In the genomic region with DNA sequence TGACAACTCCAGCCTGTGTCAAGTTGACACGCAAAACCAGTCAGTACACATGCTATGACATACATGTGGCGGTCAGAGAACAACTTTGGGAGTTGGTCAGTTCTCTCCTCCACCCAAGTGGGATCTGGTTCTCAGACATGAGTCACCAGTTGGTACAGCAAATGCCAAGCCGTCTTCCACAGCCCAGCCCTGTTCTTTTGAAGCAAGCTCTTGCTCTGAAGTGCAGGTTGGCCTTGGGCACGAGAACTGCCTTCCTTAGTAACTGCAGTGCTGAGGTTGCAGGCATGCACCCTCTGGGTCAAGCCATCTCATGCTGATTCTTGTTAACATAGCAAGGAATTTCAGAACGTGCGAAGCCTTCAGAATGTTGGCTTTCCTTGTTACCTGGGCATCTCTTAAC, we compare ENCODE assay signal across 24 mouse cellular contexts. TPM values are rescaled to one million over a fixed set of nuclear protein-coding genes. Genes with fewer than 3 reads are reported as not detected.
"Had no signal": no experiment of that assay in that cellular context is flagged by ENCODE, and none has a peak within 500 bp of the region (broad histone marks: within the 10 kb centered on the region; RNA-seq: fewer than 3 reads in every experiment).

No protein-coding gene starts in this region.

- H3K4me1 ChIP-seq: limb, embryonic 12.5 days; liver, embryonic 13.5 days; megakaryocyte, embryonic 14.5 days; midbrain, embryonic 15.5 days; neural tube, embryonic 12.5 days had no signal

- H3K9me3 ChIP-seq: limb, embryonic 12.5 days; liver, embryonic 13.5 days; megakaryocyte, embryonic 14.5 days; midbrain, embryonic 15.5 days; neural tube, embryonic 12.5 days had no signal

- H3K9ac ChIP-seq: limb, embryonic 12.5 days; liver, embryonic 13.5 days; liver, postnatal 0 days; midbrain, embryonic 15.5 days; neural tube, embryonic 12.5 days had no signal

- H3K4me2 ChIP-seq: limb, embryonic 12.5 days; liver, embryonic 13.5 days; midbrain, embryonic 11.5 days; midbrain, embryonic 15.5 days; neural tube, embryonic 12.5 days had no signal

- H3K27me3 ChIP-seq: limb, embryonic 12.5 days; liver, embryonic 13.5 days; megakaryocyte, embryonic 14.5 days; midbrain, embryonic 15.5 days; neural tube, embryonic 12.5 days had no signal

- ATAC-seq: liver, postnatal 0 days; midbrain, embryonic 15.5 days had no signal

- H3K36me3 ChIP-seq: limb, embryonic 12.5 days; liver, embryonic 13.5 days; midbrain, embryonic 15.5 days; neural tube, embryonic 12.5 days had no signal

- H3K27ac ChIP-seq: kidney, postnatal 0 days; limb, embryonic 12.5 days; liver, embryonic 13.5 days; macrophage; midbrain, embryonic 15.5 days; neural tube, embryonic 12.5 days had no signal

- H3K4me3 ChIP-seq: limb, embryonic 12.5 days; liver, embryonic 13.5 days; megakaryocyte, embryonic 14.5 days; midbrain, embryonic 15.5 days; neural tube, embryonic 12.5 days had no signal

- DNase-seq: kidney, adult 11 months; kidney, adult 9 months; kidney, postnatal 36 days; layer of hippocampus, adult 9-11 months; liver; liver, embryonic 13.5 days; liver, postnatal 0 days; retina, postnatal 1 day; right cerebral cortex, postnatal 4 days; spleen, adult 18-20 months; thymus, adult 18-20 months; thymus, postnatal 25 days had no signal

RNA-seq across cellular contexts. Expression of gene Ankar, which starts 52.8 kb away (rescaled TPM):
- total RNA-seq: layer of hippocampus, adult 18-20 months; left cerebral cortex, postnatal 36 days; monocyte, adult 5-6 weeks; neutrophil, adult 5-6 weeks had no signal
- polyA plus RNA-seq: kidney, postnatal 0 days; limb, embryonic 12.5 days; liver, embryonic 13.5 days; liver, postnatal 0 days; macrophage; midbrain, embryonic 11.5 days; midbrain, embryonic 15.5 days; neural tube, embryonic 12.5 days; stomach, embryonic 14.5 days had no signal
